Mouse (Mus musculus): Measurements from ENCODE around the gene Gm28047. TPM values are rescaled to one million over a fixed set of nuclear protein-coding genes. Genes with fewer than 3 reads are reported as not detected.

The Gm28047 gene
- polyA plus RNA-seq, 1 experiment from 2014 or later: not detected

- Histone ChIP-seq H3K27ac (replicated peaks) (peak overlapping the region; percentile 92), H3K4me2 (replicated peaks) (peak overlapping the region; percentile 71), H3K27me3 (no peaks in the 10 kb centered on the region), H3K4me1 (peaks cover 58% of the 10 kb centered on the region), H3K36me3 (peaks cover 9% of the 10 kb centered on the region; the same call in 1 of the 2 replicates), H3K9ac (replicated peaks) (peak overlapping the region; percentile 67), H3K9me3 (no peaks in the 10 kb centered on the region), H3K4me3 (peak overlapping the region; percentile 54)
- peak; percentile 95 for ATAC-seq (ENCODE audit: low FRiP score, low read depth)
- 4% methylated on average over 34 of the region's 34 CpGs for WGBS
Observed at GRCm38 (mm10) chr15:102510590-102511284, 114.1 kb downstream of the Gm28047 start.

- H3K4me2 ChIP-seq (replicated peaks): peak overlapping the region; percentile 71
- 5% methylated on average over 9 of the region's 9 CpGs for WGBS
- ATAC-seq (ENCODE audit: low FRiP score, low read depth): peak; percentile 58
- H3K27me3 ChIP-seq: no peaks in the 10 kb centered on the region
- peaks cover 52% of the 10 kb centered on the region for H3K4me1 ChIP-seq
- H3K36me3 ChIP-seq: peaks cover 12% of the 10 kb centered on the region
- H3K9me3 ChIP-seq: no peaks in the 10 kb centered on the region
- peak overlapping the region; percentile 67 for H3K9ac ChIP-seq (replicated peaks)
- peak overlapping the region; percentile 92 for H3K27ac ChIP-seq (replicated peaks)
- H3K4me3 ChIP-seq: peak overlapping the region; percentile 54
Observed at GRCm38 (mm10) chr15:102510110-102510509, 114.8 kb downstream of the Gm28047 start.

- WGBS: 90% methylated on average over 3 of the region's 3 CpGs
- Histone ChIP-seq H3K36me3 (peaks cover 29% of the 10 kb centered on the region), H3K27me3 (no peaks in the 10 kb centered on the region), H3K27ac (replicated peaks) (no peak overlapping the region), H3K4me3 (no peak overlapping the region), H3K4me1 (peaks cover 38% of the 10 kb centered on the region), H3K9ac (replicated peaks) (no peak overlapping the region), H3K4me2 (replicated peaks) (no peak overlapping the region), H3K9me3 (no peaks in the 10 kb centered on the region)
- ATAC-seq (ENCODE audit: low FRiP score, low read depth): no peak
Observed at GRCm38 (mm10) chr15:102508336-102508735, 116.5 kb downstream of the Gm28047 start.

GRCm38 (mm10) chr15:102507561-102507960 lies 117.3 kb downstream of the Gm28047 start:
- no peak for ATAC-seq (ENCODE audit: low FRiP score, low read depth)
- no peaks in the 10 kb centered on the region for H3K9me3 ChIP-seq
- no peak overlapping the region for H3K4me2 ChIP-seq (replicated peaks)
- H3K36me3 ChIP-seq: peaks cover 36% of the 10 kb centered on the region
- H3K27me3 ChIP-seq: no peaks in the 10 kb centered on the region
- peaks cover 32% of the 10 kb centered on the region for H3K4me1 ChIP-seq
- H3K4me3 ChIP-seq: no peak overlapping the region
- no peak overlapping the region for H3K27ac ChIP-seq (replicated peaks)
- no peak overlapping the region for H3K9ac ChIP-seq (replicated peaks)

- WGBS: 95% methylated on average over 1 of the region's 1 CpGs
- H3K9me3 ChIP-seq: no peaks in the 10 kb centered on the region
- H3K36me3 ChIP-seq: peaks cover 43% of the 10 kb centered on the region
- no peak overlapping the region for H3K4me2 ChIP-seq (replicated peaks)
- H3K4me3 ChIP-seq: no peak overlapping the region
- no peak for ATAC-seq (ENCODE audit: low FRiP score, low read depth)
- H3K4me1 ChIP-seq: peaks cover 25% of the 10 kb centered on the region
- no peak overlapping the region for H3K27ac ChIP-seq (replicated peaks)
- no peak overlapping the region for H3K9ac ChIP-seq (replicated peaks)
- H3K27me3 ChIP-seq: no peaks in the 10 kb centered on the region
Observed at GRCm38 (mm10) chr15:102506864-102507263, 118.0 kb downstream of the Gm28047 start.

GRCm38 (mm10) chr15:102506464-102506830 lies 118.4 kb downstream of the Gm28047 start:
- Histone ChIP-seq H3K4me1 (peaks cover 21% of the 10 kb centered on the region), H3K9ac (replicated peaks) (no peak overlapping the region), H3K36me3 (peaks cover 47% of the 10 kb centered on the region), H3K4me2 (replicated peaks) (no peak overlapping the region), H3K9me3 (no peaks in the 10 kb centered on the region), H3K27me3 (no peaks in the 10 kb centered on the region), H3K27ac (replicated peaks) (no peak overlapping the region), H3K4me3 (no peak overlapping the region)
- ATAC-seq (ENCODE audit: low FRiP score, low read depth): no peak
- 79% methylated on average over 2 of the region's 2 CpGs for WGBS

- Histone ChIP-seq H3K4me1 (peaks cover 16% of the 10 kb centered on the region), H3K9ac (replicated peaks) (no peak overlapping the region), H3K4me3 (no peak overlapping the region), H3K27me3 (no peaks in the 10 kb centered on the region), H3K36me3 (peaks cover 53% of the 10 kb centered on the region), H3K9me3 (no peaks in the 10 kb centered on the region), H3K27ac (replicated peaks) (no peak overlapping the region), H3K4me2 (replicated peaks) (no peak overlapping the region)
- WGBS: 86% methylated on average over 9 of the region's 9 CpGs
- no peak for ATAC-seq (ENCODE audit: low FRiP score, low read depth)
Observed at GRCm38 (mm10) chr15:102505770-102506463, 119.0 kb downstream of the Gm28047 start.

- Histone ChIP-seq H3K9me3 (no peaks in the 10 kb centered on the region), H3K4me1 (peaks cover 12% of the 10 kb centered on the region), H3K4me2 (replicated peaks) (no peak overlapping the region), H3K27me3 (no peaks in the 10 kb centered on the region), H3K36me3 (peaks cover 60% of the 10 kb centered on the region), H3K9ac (replicated peaks) (no peak overlapping the region), H3K4me3 (no peak overlapping the region), H3K27ac (replicated peaks) (no peak overlapping the region)
- 81% methylated on average over 12 of the region's 12 CpGs for WGBS
- ATAC-seq (ENCODE audit: low FRiP score, low read depth): no peak
Observed at GRCm38 (mm10) chr15:102505073-102505769, 119.6 kb downstream of the Gm28047 start.

GRCm38 (mm10) chr15:102503924-102504782 lies 120.7 kb downstream of the Gm28047 start:
- no peaks in the 10 kb centered on the region for H3K27me3 ChIP-seq
- no peak overlapping the region for H3K27ac ChIP-seq (replicated peaks)
- H3K9ac ChIP-seq (replicated peaks): no peak overlapping the region
- peaks cover 1% of the 10 kb centered on the region; the same call in 1 of the 2 replicates for H3K4me1 ChIP-seq
- no peaks in the 10 kb centered on the region for H3K9me3 ChIP-seq
- ATAC-seq (ENCODE audit: low FRiP score, low read depth): no peak
- H3K4me2 ChIP-seq (replicated peaks): no peak overlapping the region
- no peak overlapping the region for H3K4me3 ChIP-seq
- 93% methylated on average over 9 of the region's 9 CpGs for WGBS
- H3K36me3 ChIP-seq: peaks cover 70% of the 10 kb centered on the region

- Histone ChIP-seq H3K27me3 (no peaks in the 10 kb centered on the region), H3K27ac (replicated peaks) (no peak within 1 kb of the TSS), H3K4me3 (no peak within 1 kb of the TSS), H3K4me2 (replicated peaks) (no peak within 1 kb of the TSS), H3K9ac (replicated peaks) (no peak within 1 kb of the TSS), H3K9me3 (no peaks in the 10 kb centered on the region), H3K36me3 (peaks cover 75% of the 10 kb centered on the region), H3K4me1 (no peaks in the 10 kb centered on the region)
- WGBS: 94% methylated on average over 1 of the region's 1 CpGs
- ATAC-seq (ENCODE audit: low FRiP score, low read depth): no peak
Observed at GRCm38 (mm10) chr15:102503447-102503846, 121.4 kb downstream of the Gm28047 start, which contains the start of gene Gm10337. Gene Gm10337, plus strand, starts transcription at chr15:102503722.

- no peaks in the 10 kb centered on the region for H3K27me3 ChIP-seq
- H3K4me1 ChIP-seq: no peaks in the 10 kb centered on the region
- no peak for ATAC-seq (ENCODE audit: low FRiP score, low read depth)
- H3K36me3 ChIP-seq: peaks cover 81% of the 10 kb centered on the region
- H3K27ac ChIP-seq (replicated peaks): no peak overlapping the region
- no peak overlapping the region for H3K9ac ChIP-seq (replicated peaks)
- no peak overlapping the region for H3K4me3 ChIP-seq
- H3K4me2 ChIP-seq (replicated peaks): no peak overlapping the region
- no peaks in the 10 kb centered on the region for H3K9me3 ChIP-seq
- 82% methylated on average over 9 of the region's 9 CpGs for WGBS
Observed at GRCm38 (mm10) chr15:102502254-102502840, 122.5 kb downstream of the Gm28047 start.

Data from midbrain, embryonic 12.5 days (tissue).